In the genomic region with DNA sequence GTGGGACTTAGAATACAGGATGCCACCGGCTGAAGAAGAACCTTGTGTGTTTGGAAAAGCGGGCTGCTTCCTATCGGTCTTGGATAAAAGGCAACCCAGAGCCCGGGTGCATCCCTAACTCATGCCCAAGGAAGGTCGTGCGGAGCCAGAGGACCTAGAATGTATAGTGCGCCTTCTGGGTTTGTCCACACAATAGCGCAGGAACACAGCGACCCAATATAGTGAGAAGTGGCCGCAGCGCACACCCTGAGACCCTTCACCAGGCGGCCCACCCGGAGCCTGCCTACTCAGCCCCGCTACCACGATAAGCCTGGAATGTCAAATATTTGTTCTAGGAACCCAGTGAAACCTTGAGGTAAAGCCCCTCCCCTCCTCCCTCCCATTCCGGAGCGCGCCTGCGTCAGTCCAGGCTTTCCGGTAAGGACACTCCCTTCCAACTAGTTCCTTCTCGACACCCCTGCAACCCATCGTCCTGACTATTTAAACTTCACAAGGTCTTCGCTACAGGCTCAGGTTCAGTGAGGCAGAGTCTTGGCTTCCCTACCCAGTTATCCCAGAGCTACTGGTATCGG, we compare ENCODE assay signal across 8 mouse cellular contexts. TPM values are rescaled to one million over a fixed set of nuclear protein-coding genes. Genes with fewer than 3 reads are reported as not detected.
A peak's percentile ranks its signal among the peaks of the same experiment; 100 is the strongest.
DNase-seq lines count a peak whose midpoint lies in the region; ATAC-seq lines count a peak whose summit lies in the region.

No protein-coding gene starts in this region.

- H3K27ac ChIP-seq in embryonic facial prominence, embryonic 12.5 days: no peak overlapping the region
- no peak overlapping the region for H3K27ac ChIP-seq in limb, embryonic 11.5 days (replicated peaks; ENCODE audit: low read depth, low read length)
- 0 out of 2 replicates have a peak overlapping the region, but pooled peaks have one; percentile 38 for H3K27ac ChIP-seq in midbrain, embryonic 10.5 days (replicated peaks)

- H3K9ac ChIP-seq in embryonic facial prominence, embryonic 12.5 days: peak overlapping the region; percentile 37
- H3K9ac ChIP-seq in limb, embryonic 11.5 days (ENCODE audit: low read length): peak overlapping the region; percentile 55

- peak overlapping the region; percentile 44 for H3K4me3 ChIP-seq in embryonic facial prominence, embryonic 12.5 days
- H3K4me3 ChIP-seq in limb, embryonic 11.5 days (ENCODE audit: low read depth, low read length): peak overlapping the region; percentile 45
- H3K4me3 ChIP-seq in midbrain, embryonic 10.5 days: peak overlapping the region; percentile 60

- no peaks in the 10 kb centered on the region for H3K9me3 ChIP-seq in embryonic facial prominence, embryonic 12.5 days
- H3K9me3 ChIP-seq in limb, embryonic 11.5 days (ENCODE audit: control insufficient read depth, low read length): no peaks in the 10 kb centered on the region
- H3K9me3 ChIP-seq in midbrain, embryonic 10.5 days (replicated peaks): no peaks in the 10 kb centered on the region

- DNase-seq in cerebellum, postnatal 25 days: peak; percentile 59 to 68
- DNase-seq in cerebellum, adult 9-11 months: no peak
- DNase-seq in ES-CJ7 (ENCODE audit: low read depth, low spot score): peak; percentile 95
- peak; percentile 66 to 71 for DNase-seq in heart, postnatal 36 days
- DNase-seq in limb, embryonic 11.5 days (ENCODE audit: low spot score): peak; percentile 82
- peak; percentile 70 for DNase-seq in midbrain, embryonic 10.5 days (ENCODE audit: low spot score)
- DNase-seq in urinary bladder, adult 2 months (ENCODE audit: low spot score): peak; percentile 58

- peaks cover 48% of the 10 kb centered on the region for H3K27me3 ChIP-seq in embryonic facial prominence, embryonic 12.5 days
- H3K27me3 ChIP-seq in limb, embryonic 11.5 days (ENCODE audit: control insufficient read depth, insufficient read depth, low read length): peaks cover 49% of the 10 kb centered on the region
- H3K27me3 ChIP-seq in midbrain, embryonic 10.5 days (ENCODE audit: low read depth, poor library complexity, severe bottlenecking): peaks cover 76% of the 10 kb centered on the region

- peaks cover 22% of the 10 kb centered on the region for H3K4me1 ChIP-seq in embryonic facial prominence, embryonic 12.5 days
- H3K4me1 ChIP-seq in limb, embryonic 11.5 days (ENCODE audit: control insufficient read depth, insufficient read depth, low read length): peaks cover 15% of the 10 kb centered on the region
- peaks cover 37% of the 10 kb centered on the region for H3K4me1 ChIP-seq in midbrain, embryonic 10.5 days

- ATAC-seq in embryonic facial prominence, embryonic 12.5 days (ENCODE audit: insufficient number of reproducible peaks, insufficient read depth, low FRiP score, low TSS enrichment): no peak
- ATAC-seq in limb, embryonic 11.5 days (ENCODE audit: insufficient number of reproducible peaks, low FRiP score, low TSS enrichment, low read depth): no peak

- intact Hi-C loops in heart, postnatal 36 days (cut with DNase I): no loop called here

- H3K4me2 ChIP-seq in embryonic facial prominence, embryonic 12.5 days (replicated peaks): peak overlapping the region; percentile 87
- peak overlapping the region; percentile 83 for H3K4me2 ChIP-seq in limb, embryonic 11.5 days (ENCODE audit: low read depth, severe bottlenecking)

- WGBS in embryonic facial prominence, embryonic 12.5 days: under 1% methylated on average over 24 of the region's 24 CpGs
- under 1% methylated on average over 24 of the region's 24 CpGs for WGBS in limb, embryonic 11.5 days
- WGBS in midbrain, embryonic 10.5 days: under 1% methylated on average over 24 of the region's 24 CpGs

- no peaks in the 10 kb centered on the region for H3K36me3 ChIP-seq in embryonic facial prominence, embryonic 12.5 days
- no peaks in the 10 kb centered on the region for H3K36me3 ChIP-seq in limb, embryonic 11.5 days (ENCODE audit: control insufficient read depth, insufficient read depth, low read length)
- H3K36me3 ChIP-seq in midbrain, embryonic 10.5 days: peaks cover 4% of the 10 kb centered on the region

RNA-seq across cellular contexts. Expression of gene Esrp2, which starts 1.2 kb away (rescaled TPM):
- polyA plus RNA-seq in embryonic facial prominence, embryonic 12.5 days (2016; fragmentation: Nextera tagmentation; extraction: Ambion mirVana): 10.4 and 11.3 TPM in 2 replicates
- under 1 TPM; 0.31 to 0.46 TPM for total RNA-seq in heart, postnatal 36 days (2021)
- polyA plus RNA-seq in limb, embryonic 11.5 days (2014; fragmentation: Nextera tagmentation; extraction: Ambion mirVana): 4.6 and 5.6 TPM in 2 replicates
- 1.5 and 2.0 TPM in 2 replicates for polyA plus RNA-seq in midbrain, embryonic 10.5 days (2016; fragmentation: Nextera tagmentation; extraction: Ambion mirVana)
- polyA plus RNA-seq in urinary bladder, adult 2 months (2012; rRNA removed): 57.5 and 70.1 TPM in 2 replicates

RNA-seq across cellular contexts. Expression of gene Pla2g15, which starts 12.2 kb away (rescaled TPM):
- polyA plus RNA-seq in embryonic facial prominence, embryonic 12.5 days (2016; fragmentation: Nextera tagmentation; extraction: Ambion mirVana): 18.2 and 18.4 TPM in 2 replicates
- 1 to 10 TPM; 9.3 to 9.9 TPM for total RNA-seq in heart, postnatal 36 days (2021)
- 5.9 and 6.7 TPM in 2 replicates for polyA plus RNA-seq in limb, embryonic 11.5 days (2014; fragmentation: Nextera tagmentation; extraction: Ambion mirVana)
- 13.5 and 15.6 TPM in 2 replicates for polyA plus RNA-seq in midbrain, embryonic 10.5 days (2016; fragmentation: Nextera tagmentation; extraction: Ambion mirVana)
- 13.5 and 18.5 TPM in 2 replicates for polyA plus RNA-seq in urinary bladder, adult 2 months (2012; rRNA removed)

RNA-seq across cellular contexts. Expression of gene Slc7a6, which starts 30.7 kb away (rescaled TPM):
- polyA plus RNA-seq in embryonic facial prominence, embryonic 12.5 days (2016; fragmentation: Nextera tagmentation; extraction: Ambion mirVana): 52.8 and 66.5 TPM in 2 replicates
- 10 to 100 TPM; 11.4 to 12.3 TPM for total RNA-seq in heart, postnatal 36 days (2021)
- 101 and 107 TPM in 2 replicates for polyA plus RNA-seq in limb, embryonic 11.5 days (2014; fragmentation: Nextera tagmentation; extraction: Ambion mirVana)
- polyA plus RNA-seq in midbrain, embryonic 10.5 days (2016; fragmentation: Nextera tagmentation; extraction: Ambion mirVana): 78.9 and 79.8 TPM in 2 replicates
- 36.0 and 45.0 TPM in 2 replicates for polyA plus RNA-seq in urinary bladder, adult 2 months (2012; rRNA removed)
